Mouse (Mus musculus) kidney, adult 2 months (tissue): ENCODE measurements around the gene Cped1.

Experiments used
- CTCF ChIP-seq: fragments of 200-500 bp; conservative IDR thresholded peaks from 2 replicates; pipeline ENCODE4 v1.5.1; 2011; ENCODE audit warnings: low read depth, mild to moderate bottlenecking, control low read depth, low read length, moderate library complexity, mixed read lengths; ENCODE audit not compliant: insufficient read depth, insufficient read length
- POLR2A ChIP-seq: fragments of 200-500 bp; IDR thresholded peaks from one replicate; pipeline ENCODE4 v1.6.1; 2011; ENCODE audit warnings: low read depth, low read length, control low read depth

GRCm38 (mm10) chr6:22026761-22027594, 41.3 kb downstream of the Cped1 start:
- TF ChIP-seq CTCF: no peak
- no peak for TF ChIP-seq POLR2A
